Mouse (Mus musculus) layer of hippocampus, postnatal 10 days (tissue): ENCODE measurements at regions not wholly inside any gene's neighbourhood (a gene's known extent, or its start where the extent isn't known, plus 50 kb on each side); places are given as distances from the start of the nearest gene placed in this dataset.

Experiments used
- DNase-seq, 2 experiments: peaks; one replicate each; pipeline ENCODE4 v3.0.0; 2021; ENCODE audit warnings: low spot score in 2 of 2

- DNase-seq: no peak
Observed at GRCm38 (mm10) chr17:10079853-10080650, 239.6 kb downstream of the Qk start.

GRCm38 (mm10) chr17:10078536-10079319, 240.9 kb downstream of the Qk start:
- no peak for DNase-seq

- no peak for DNase-seq
Observed at GRCm38 (mm10) chr17:10073301-10073700, 246.4 kb downstream of the Qk start.

GRCm38 (mm10) chr17:10069251-10069650, 250.4 kb downstream of the Qk start:
- DNase-seq: no peak

- DNase-seq: no peak
Observed at GRCm38 (mm10) chr17:10065131-10065530, 254.5 kb downstream of the Qk start.

- no peak for DNase-seq
Observed at GRCm38 (mm10) chr17:10062546-10063100, 257.0 kb downstream of the Qk start.

GRCm38 (mm10) chr17:10057736-10058135, 261.9 kb downstream of the Qk start:
- DNase-seq: no peak

GRCm38 (mm10) chr17:10056096-10056495, 263.6 kb downstream of the Qk start:
- peak in 1 of 2 experiments; percentile 21 for DNase-seq

- no peak for DNase-seq
Observed at GRCm38 (mm10) chr17:10054375-10054774, 265.3 kb downstream of the Qk start.

- DNase-seq: no peak
Observed at GRCm38 (mm10) chr17:10044336-10044735, 275.3 kb downstream of the Qk start.

GRCm38 (mm10) chr17:10042042-10042652, 277.5 kb downstream of the Qk start:
- no peak for DNase-seq

- DNase-seq: no peak
Observed at GRCm38 (mm10) chr17:10040951-10041359, 278.7 kb downstream of the Qk start.

GRCm38 (mm10) chr17:10040375-10040774, 279.3 kb downstream of the Qk start:
- no peak for DNase-seq

GRCm38 (mm10) chr17:10037799-10038445, 281.7 kb downstream of the Qk start:
- no peak for DNase-seq

GRCm38 (mm10) chr17:10033510-10033909, 286.1 kb downstream of the Qk start:
- DNase-seq: no peak

GRCm38 (mm10) chr17:10031033-10031432, 288.6 kb downstream of the Qk start:
- DNase-seq: no peak

- DNase-seq: no peak
Observed at GRCm38 (mm10) chr17:10026770-10027169, 292.9 kb downstream of the Qk start.

- no peak for DNase-seq
Observed at GRCm38 (mm10) chr17:10025212-10025611, 294.4 kb downstream of the Qk start.

GRCm38 (mm10) chr17:10024323-10024722, 295.3 kb downstream of the Qk start:
- DNase-seq: no peak

GRCm38 (mm10) chr17:10012161-10012560, 307.5 kb downstream of the Qk start:
- no peak for DNase-seq

- no peak for DNase-seq
Observed at GRCm38 (mm10) chr17:10011728-10012127, 307.9 kb downstream of the Qk start.
